Mouse (Mus musculus) forebrain, postnatal 0 days (tissue): ENCODE results near the gene Grip1. TPM values are rescaled to one million over a fixed set of nuclear protein-coding genes. Genes with fewer than 3 reads are reported as not detected.

Source experiments
- ATAC-seq: fragments of 200-750 bp; cut with Nextera tagmentation; 2 replicates; pipeline ENCODE4 v1.8.0; 2017; ENCODE audit warnings: mild to moderate bottlenecking, moderate library complexity
- DNase-seq: peaks from one replicate; pipeline ENCODE4 v3.0.0-alpha.2; 2015
- H3K27ac ChIP-seq: fragments of 300-500 bp; sonication (generic); 2 replicates; pipeline ENCODE4 v1.5.1; 2014; ENCODE audit warnings: low read depth, mild to moderate bottlenecking, antibody characterized with exemption, low read length, moderate library complexity, mixed read lengths
- H3K27me3 ChIP-seq: fragments of 300-500 bp; sonication (generic); 2 replicates; pipeline ENCODE4 v1.6.1; 2014; ENCODE audit warnings: mild to moderate bottlenecking, low read length, mixed read lengths; ENCODE audit not compliant: insufficient read depth
- H3K36me3 ChIP-seq: fragments of 300-500 bp; sonication (generic); 2 replicates; pipeline ENCODE4 v1.6.1; 2014; ENCODE audit warnings: mild to moderate bottlenecking, moderate library complexity; ENCODE audit not compliant: insufficient read depth
- H3K4me1 ChIP-seq: fragments of 300-500 bp; sonication (generic); 2 replicates; pipeline ENCODE4 v1.6.1; 2014; ENCODE audit warnings: antibody characterized with exemption; ENCODE audit not compliant: insufficient read depth
- H3K4me2 ChIP-seq: fragments of 300-500 bp; sonication (generic); 2 replicates; pipeline ENCODE4 v1.6.1; 2014; ENCODE audit warnings: low read depth, mild to moderate bottlenecking, moderate library complexity
- H3K4me3 ChIP-seq: fragments of 300-500 bp; sonication (generic); 2 replicates; pipeline ENCODE4 v1.5.1; 2014; ENCODE audit warnings: low read depth, low read length, mixed read lengths
- H3K9ac ChIP-seq: fragments of 300-500 bp; sonication (generic); 2 replicates; pipeline ENCODE4 v1.6.1; 2014; ENCODE audit warnings: mild to moderate bottlenecking
- H3K9me3 ChIP-seq: fragments of 300-500 bp; sonication (generic); 2 replicates; pipeline ENCODE4 v1.6.1; 2016; ENCODE audit warnings: low read length
- CTCF ChIP-seq: sonication (generic); IDR thresholded peaks from 2 replicates; pipeline ENCODE4 v1.5.1; 2016; ENCODE audit warnings: antibody characterized with exemption, control low read depth, low read depth
- WGBS: fragments of 180-500 bp; shearing (Covaris S2); extraction: QIAGEN DNeasy Blood & Tissue Kit; methylation state at CpG from one replicate; pipeline ENCODE4 v1.1.7; 2014; 5-methylcytosine and 5-hydroxymethylcytosine counted together
- polyA plus RNA-seq: library from polyadenylated mRNA; unstranded; fragments of >200 nt; fragmentation: Nextera tagmentation; extraction: Ambion mirVana; gene quantifications from 2 replicates; pipeline ENCODE4 v1.2.1, GENCODE M21; 2015
- total RNA-seq: library from RNA; depleted of rRNA; stranded (reverse); fragments of >200 nt; gene quantifications from 2 replicates; pipeline ENCODE4 v1.2.3, GENCODE M21; 2014

Grip1 gene
- total and polyA plus RNA-seq, 2 experiments from 2014 or later, result 14.8 to 34.5 TPM

- WGBS, result 74% methylated on average over 6 of the region's 6 CpGs
- no peak for ATAC-seq
Observed at GRCm38 (mm10) chr10:120113980-120114379, 660.4 kb downstream of the Grip1 start.

GRCm38 (mm10) chr10:120114493-120114892 is 660.9 kb downstream of the Grip1 start:
- Histone ChIP-seq H3K9me3 (no peaks in the 10 kb centered on the region), H3K27me3 (no peaks in the 10 kb centered on the region), H3K4me1 (peaks cover 5% of the 10 kb centered on the region; the same call in 1 of the 2 replicates), H3K36me3 (no peaks in the 10 kb centered on the region), H3K9ac (no peak overlapping the region), H3K4me3 (no peak overlapping the region), H3K27ac (no peak overlapping the region), H3K4me2 (no peak overlapping the region)
- 41% methylated on average over 7 of the region's 7 CpGs for WGBS
- DNase-seq (no peak), ATAC-seq (no peak)
- TF ChIP-seq CTCF, result no peak

More at GRCm38 (mm10) chr10:120113980-120114379, 660.4 kb downstream of the Grip1 start:
- Histone ChIP-seq H3K9ac (no peak overlapping the region), H3K4me1 (peaks cover 5% of the 10 kb centered on the region; the same call in 1 of the 2 replicates), H3K4me2 (no peak overlapping the region), H3K9me3 (no peaks in the 10 kb centered on the region), H3K27ac (no peak overlapping the region), H3K4me3 (no peak overlapping the region), H3K27me3 (no peaks in the 10 kb centered on the region), H3K36me3 (no peaks in the 10 kb centered on the region)
- TF ChIP-seq CTCF, result no peak
- DNase-seq, result no peak

GRCm38 (mm10) chr10:120115249-120115648 is 661.6 kb downstream of the Grip1 start:
- no peak for ATAC-seq
- WGBS, result 97% methylated on average over 1 of the region's 1 CpGs

GRCm38 (mm10) chr10:120123721-120124120 is 670.1 kb downstream of the Grip1 start:
- Histone ChIP-seq H3K27ac (no peak overlapping the region), H3K4me2 (no peak overlapping the region), H3K27me3 (no peaks in the 10 kb centered on the region), H3K36me3 (no peaks in the 10 kb centered on the region), H3K9me3 (no peaks in the 10 kb centered on the region), H3K4me1 (no peaks in the 10 kb centered on the region), H3K4me3 (no peak overlapping the region), H3K9ac (no peak overlapping the region)
- ATAC-seq (no peak), DNase-seq (no peak)
- TF ChIP-seq CTCF, result no peak
- WGBS, result 87% methylated on average over 3 of the region's 3 CpGs

More at GRCm38 (mm10) chr10:120115249-120115648, 661.6 kb downstream of the Grip1 start:
- Histone ChIP-seq H3K27ac (no peak overlapping the region), H3K4me3 (no peak overlapping the region), H3K4me2 (no peak overlapping the region), H3K27me3 (no peaks in the 10 kb centered on the region), H3K9me3 (no peaks in the 10 kb centered on the region), H3K36me3 (no peaks in the 10 kb centered on the region), H3K4me1 (peaks cover 5% of the 10 kb centered on the region; the same call in 1 of the 2 replicates), H3K9ac (no peak overlapping the region)
- no peak for DNase-seq
- no peak for TF ChIP-seq CTCF

- WGBS, result 52% methylated on average over 7 of the region's 7 CpGs
- peak; percentile 79 for ATAC-seq
Observed at GRCm38 (mm10) chr10:120124801-120125464, 671.3 kb downstream of the Grip1 start.

GRCm38 (mm10) chr10:120125465-120125857 is 671.8 kb downstream of the Grip1 start:
- ATAC-seq (no peak), DNase-seq (no peak)
- no peaks in the 10 kb centered on the region for H3K4me1 ChIP-seq
- no peaks in the 10 kb centered on the region for H3K36me3 ChIP-seq
- H3K9me3 ChIP-seq, result no peaks in the 10 kb centered on the region
- 80% methylated on average over 10 of the region's 10 CpGs for WGBS
- no peak overlapping the region for H3K27ac ChIP-seq
- no peak overlapping the region for H3K9ac ChIP-seq
- no peak overlapping the region for H3K4me3 ChIP-seq
- no peaks in the 10 kb centered on the region for H3K27me3 ChIP-seq
- no peak for TF ChIP-seq CTCF
- H3K4me2 ChIP-seq, result no peak overlapping the region

More at GRCm38 (mm10) chr10:120124801-120125464, 671.3 kb downstream of the Grip1 start:
- no peak overlapping the region for H3K9ac ChIP-seq
- TF ChIP-seq CTCF, result peak; percentile 90
- H3K9me3 ChIP-seq, result no peaks in the 10 kb centered on the region
- H3K27ac ChIP-seq, result no peak overlapping the region
- H3K27me3 ChIP-seq, result no peaks in the 10 kb centered on the region
- no peak overlapping the region for H3K4me2 ChIP-seq
- no peaks in the 10 kb centered on the region for H3K36me3 ChIP-seq
- no peaks in the 10 kb centered on the region for H3K4me1 ChIP-seq
- peak; percentile 88 for DNase-seq
- no peak overlapping the region for H3K4me3 ChIP-seq

- ATAC-seq, result no peak
- 49% methylated on average over 13 of the region's 13 CpGs for WGBS
Observed at GRCm38 (mm10) chr10:120128601-120129277, 675.1 kb downstream of the Grip1 start.

More at GRCm38 (mm10) chr10:120128601-120129277, 675.1 kb downstream of the Grip1 start:
- Histone ChIP-seq H3K9me3 (no peaks in the 10 kb centered on the region), H3K27me3 (no peaks in the 10 kb centered on the region), H3K27ac (no peak overlapping the region), H3K36me3 (no peaks in the 10 kb centered on the region), H3K4me2 (no peak overlapping the region), H3K4me3 (no peak overlapping the region), H3K4me1 (no peaks in the 10 kb centered on the region), H3K9ac (no peak overlapping the region)
- TF ChIP-seq CTCF, result no peak
- no peak for DNase-seq
